Mouse (Mus musculus): ENCODE measurements around the gene Ybx3.

The Ybx3 gene

DNA sequence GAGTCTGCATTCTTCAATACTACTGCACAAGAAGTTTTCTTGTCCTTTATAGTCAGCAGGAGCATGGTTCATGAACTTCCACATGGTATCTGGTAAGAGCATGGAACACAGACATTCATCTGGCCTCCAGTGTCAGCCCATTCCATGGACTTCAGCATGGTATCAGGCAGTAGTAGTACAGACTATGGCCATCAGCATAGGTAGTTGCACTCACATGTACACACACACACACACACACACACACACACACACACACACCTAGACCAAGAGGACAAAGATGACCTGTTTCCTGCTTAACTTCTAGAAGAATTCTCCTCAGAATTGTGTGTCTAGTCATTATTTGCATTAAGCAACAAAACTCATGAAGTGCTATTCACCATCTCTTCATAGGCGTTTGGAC, 49.5 kb downstream of the Ybx3 start:
- DNase-seq (ENCODE audit: low read depth, low spot score): no peak

DNA sequence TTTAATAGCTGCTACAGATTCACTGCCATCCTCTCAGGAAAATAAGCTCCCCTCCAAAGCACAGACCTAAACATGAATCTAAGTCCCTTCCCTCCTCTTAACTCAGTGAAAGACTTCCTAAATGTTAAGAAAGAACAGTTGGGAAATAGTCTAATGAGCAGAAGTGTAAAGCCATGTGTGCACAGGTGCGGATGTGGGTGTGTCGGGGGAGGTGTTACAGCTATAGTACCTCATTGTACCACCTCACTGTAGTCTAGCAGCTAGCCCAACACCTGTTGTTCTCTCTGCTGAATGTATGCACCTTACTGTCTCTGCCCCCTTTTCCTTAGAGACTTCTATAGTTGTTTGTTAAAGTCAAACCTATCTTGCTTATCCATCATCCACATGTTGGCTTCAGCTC, 61.2 kb downstream of the Ybx3 start:
- DNase-seq (ENCODE audit: low read depth, low spot score): no peak

DNA sequence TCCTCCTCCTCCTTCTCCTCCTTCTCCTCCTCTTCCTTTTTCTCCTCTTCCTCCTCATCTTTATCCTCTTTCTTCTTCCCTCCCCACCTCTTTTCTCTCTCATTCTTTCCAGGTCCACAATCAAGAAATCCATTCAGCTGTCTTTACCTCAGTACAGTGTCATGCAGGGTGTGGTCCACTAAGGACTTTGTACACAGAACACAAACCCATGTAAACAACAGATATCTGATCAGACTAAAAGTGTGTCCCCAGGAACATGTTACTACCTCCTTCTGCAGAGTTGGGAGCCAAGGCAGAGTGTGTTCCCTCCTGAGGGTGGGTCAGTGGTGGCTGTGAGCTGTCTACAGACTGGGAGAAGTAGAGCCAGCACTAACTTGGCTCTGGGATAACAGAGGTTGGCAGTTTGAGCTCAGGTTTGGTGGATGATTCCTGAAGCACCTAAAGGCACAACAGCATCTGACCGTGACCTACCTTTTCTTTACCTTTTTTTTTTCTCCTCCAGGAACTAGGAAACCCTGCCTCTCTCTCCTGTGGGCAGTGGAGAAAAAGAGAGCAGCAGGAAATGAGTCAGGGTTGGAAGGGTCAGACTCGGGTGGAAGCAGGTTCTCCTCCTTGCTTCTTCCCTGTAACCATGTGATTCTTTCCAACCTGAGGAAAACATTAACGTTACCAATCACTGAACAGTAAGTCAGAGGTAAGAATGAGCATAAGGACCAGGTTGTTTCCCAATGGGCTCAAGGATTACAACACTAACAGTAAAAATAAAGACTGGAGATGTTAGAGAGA, 66.2 kb downstream of the Ybx3 start:
- no peak for DNase-seq (ENCODE audit: low read depth, low spot score)

DNA sequence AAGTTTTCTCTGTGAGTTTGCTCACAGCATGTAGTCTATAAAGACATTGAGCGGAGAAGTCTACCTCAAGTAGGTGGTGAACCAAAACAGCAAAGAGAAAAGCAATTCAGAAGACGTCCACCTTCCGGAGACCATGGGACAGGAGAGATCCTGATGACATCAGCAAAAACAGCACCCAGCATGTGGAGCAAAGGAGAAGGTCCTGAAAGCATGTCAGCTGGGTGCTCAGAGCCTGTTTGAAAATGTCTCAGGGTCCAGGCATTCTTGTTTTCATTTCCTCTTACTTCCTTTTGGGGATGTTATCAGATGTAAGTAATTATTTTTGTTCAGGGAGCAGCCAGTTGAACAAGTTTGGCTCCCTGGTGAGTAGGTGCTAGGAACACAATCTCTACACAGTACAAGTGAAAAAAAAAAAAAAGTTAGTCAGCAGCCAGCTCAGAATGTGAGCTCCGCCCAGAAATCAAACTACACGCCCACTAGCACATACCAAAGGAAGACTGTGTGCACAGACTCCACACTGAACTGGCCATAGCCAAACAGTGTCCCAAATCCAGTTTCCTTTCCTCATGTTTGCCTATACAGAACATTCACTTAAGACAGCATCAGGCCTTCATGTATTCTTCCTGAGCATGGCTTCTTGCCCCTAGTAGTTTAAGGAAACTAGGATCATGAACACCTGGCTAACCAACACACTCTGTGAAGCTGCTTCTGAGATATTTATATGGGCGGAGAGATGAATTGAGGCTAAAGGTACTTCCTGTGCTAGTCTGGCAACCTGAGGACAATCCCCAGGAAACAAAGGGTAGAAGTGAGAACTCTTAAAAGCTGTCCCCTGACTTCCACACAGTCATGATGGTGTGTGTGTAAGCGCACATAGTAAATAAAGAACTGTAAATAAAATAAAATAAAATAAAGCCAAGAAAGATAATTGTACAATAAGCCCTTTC, 71.8 kb downstream of the Ybx3 start:
- no peak for DNase-seq (ENCODE audit: low read depth, low spot score)
